Mouse (Mus musculus) stomach, embryonic 16.5 days (tissue): ENCODE data around the gene Frmd4a. TPM values are rescaled to one million over a fixed set of nuclear protein-coding genes. Genes with fewer than 3 reads are reported as not detected.

Experiments used
- ATAC-seq: fragments of 200-750 bp; cut with Nextera tagmentation; 2 replicates; pipeline ENCODE4 v1.8.0; 2017; ENCODE audit warnings: moderate number of reproducible peaks, moderate TSS enrichment; ENCODE audit not compliant: insufficient read depth, low FRiP score
- H3K27ac ChIP-seq: fragments of 300-500 bp; sonication (generic); 2 replicates; pipeline ENCODE4 v1.5.1; 2014; ENCODE audit warnings: low read length
- H3K27me3 ChIP-seq: fragments of 300-500 bp; sonication (generic); 2 replicates; pipeline ENCODE4 v1.6.1; 2014; ENCODE audit warnings: low read length, control low read depth, mixed read lengths; ENCODE audit not compliant: control insufficient read depth, insufficient read depth
- H3K36me3 ChIP-seq: fragments of 300-500 bp; sonication (generic); 2 replicates; pipeline ENCODE4 v1.6.1; 2014; ENCODE audit warnings: low read length; ENCODE audit not compliant: control insufficient read depth, insufficient read depth
- H3K4me1 ChIP-seq: fragments of 300-500 bp; sonication (generic); 2 replicates; pipeline ENCODE4 v1.6.1; 2014; ENCODE audit warnings: low read length, control low read depth, mixed read lengths; ENCODE audit not compliant: control insufficient read depth, insufficient read depth
- H3K4me2 ChIP-seq: fragments of 300-500 bp; sonication (generic); 2 replicates; pipeline ENCODE4 v1.6.1; 2014; ENCODE audit warnings: low read depth, low read length, mixed read lengths
- H3K4me3 ChIP-seq: fragments of 300-500 bp; sonication (generic); replicated peaks from 2 replicates; pipeline ENCODE4 v1.5.1; 2014; ENCODE audit warnings: mild to moderate bottlenecking, low read length
- H3K9ac ChIP-seq: fragments of 300-500 bp; sonication (generic); 2 replicates; pipeline ENCODE4 v1.6.1; 2014; ENCODE audit warnings: low read length
- H3K9me3 ChIP-seq: fragments of 300-500 bp; sonication (generic); replicated peaks from 2 replicates; pipeline ENCODE4 v1.6.1; 2016; ENCODE audit warnings: low read length, control low read depth; ENCODE audit not compliant: control insufficient read depth
- WGBS: fragments of 180-500 bp; shearing (Covaris S2); extraction: QIAGEN DNeasy Blood & Tissue Kit; methylation state at CpG from one replicate; pipeline ENCODE4 v1.1.7; 2014; 5-methylcytosine and 5-hydroxymethylcytosine counted together
- polyA plus RNA-seq: library from polyadenylated mRNA; unstranded; fragments of >200 nt; fragmentation: Nextera tagmentation; extraction: Ambion mirVana; gene quantifications from 2 replicates; pipeline ENCODE4 v1.2.1, GENCODE M21; 2015

Gene Frmd4a
- polyA plus RNA-seq, 1 experiment from 2014 or later: 19.6 TPM

DNA sequence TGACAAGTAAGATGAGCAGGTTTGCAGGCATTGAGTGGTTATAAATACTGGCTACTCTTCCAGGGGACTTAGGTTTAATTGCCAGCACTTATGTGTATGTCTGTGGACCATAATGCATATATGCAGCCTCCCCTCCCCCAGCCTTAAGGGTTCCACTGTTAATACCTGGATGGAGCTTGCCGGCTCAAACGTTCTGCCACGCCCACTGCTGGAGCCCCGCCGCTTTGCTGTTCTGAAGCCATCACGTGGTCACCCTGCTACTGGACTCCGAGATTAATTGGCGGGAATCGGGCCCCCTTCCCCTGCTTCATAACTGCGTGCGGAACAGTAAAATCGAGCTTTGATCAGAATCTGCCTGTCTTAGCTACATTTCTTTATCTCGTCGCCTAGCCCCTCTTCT, 495.1 kb downstream of the Frmd4a start:
- ATAC-seq: no peak
- Histone ChIP-seq H3K4me2 (no peak overlapping the region), H3K4me3 (no peak overlapping the region), H3K27me3 (no peaks in the 10 kb centered on the region), H3K27ac (no peak overlapping the region), H3K4me1 (peaks cover 37% of the 10 kb centered on the region), H3K9ac (no peak overlapping the region), H3K9me3 (no peaks in the 10 kb centered on the region), H3K36me3 (no peaks in the 10 kb centered on the region)
- 51% methylated on average over 14 of the region's 14 CpGs for WGBS

DNA sequence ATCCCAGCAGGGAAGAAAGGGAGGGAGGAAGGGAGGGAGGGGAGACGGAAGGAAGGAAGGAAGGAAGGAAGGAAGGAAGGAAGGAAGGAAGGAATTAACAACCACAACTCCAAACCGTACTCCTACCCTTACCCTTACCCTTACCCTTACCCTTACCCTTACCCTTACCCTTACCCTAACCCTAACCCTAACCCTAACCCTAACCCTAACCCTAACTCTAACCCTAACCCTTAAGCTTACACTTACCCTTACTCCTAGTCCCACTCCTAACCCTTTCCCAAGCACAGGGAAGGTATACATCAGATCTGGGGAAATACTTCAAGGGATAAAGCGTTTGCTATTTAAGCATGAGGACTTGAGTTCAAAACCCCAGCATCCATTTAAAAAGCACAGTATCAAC, 498.4 kb downstream of the Frmd4a start:
- H3K4me2 ChIP-seq: no peak overlapping the region
- no peak for ATAC-seq
- WGBS: 80% methylated on average over 3 of the region's 3 CpGs
- H3K27ac ChIP-seq: peak overlapping the region; percentile 28; the same call in 1 of the 2 replicates
- peaks cover 14% of the 10 kb centered on the region for H3K4me1 ChIP-seq
- H3K36me3 ChIP-seq: no peaks in the 10 kb centered on the region
- H3K9ac ChIP-seq: no peak overlapping the region
- H3K9me3 ChIP-seq: no peaks in the 10 kb centered on the region
- no peak overlapping the region for H3K4me3 ChIP-seq
- no peaks in the 10 kb centered on the region for H3K27me3 ChIP-seq

- H3K27ac ChIP-seq: peak overlapping the region; percentile 78
- H3K4me2 ChIP-seq: peak overlapping the region; percentile 40
- peaks cover 14% of the 10 kb centered on the region for H3K4me1 ChIP-seq
- H3K27me3 ChIP-seq: no peaks in the 10 kb centered on the region
- H3K36me3 ChIP-seq: no peaks in the 10 kb centered on the region
- peak; percentile 50; the same call in 1 of the 2 replicates for ATAC-seq
- peak overlapping the region; percentile 36; the same call in 1 of the 2 replicates for H3K9ac ChIP-seq
- H3K4me3 ChIP-seq: 0 out of 2 replicates have a peak overlapping the region, but pooled peaks have one; percentile 4
- WGBS: 22% methylated on average over 7 of the region's 7 CpGs
- no peaks in the 10 kb centered on the region for H3K9me3 ChIP-seq
Measured at GRCm38 (mm10) chr2:4516819-4517552, 499.5 kb downstream of the Frmd4a start.

- Histone ChIP-seq H3K36me3 (no peaks in the 10 kb centered on the region), H3K4me2 (peak overlapping the region; percentile 40), H3K27ac (peak overlapping the region; percentile 78), H3K27me3 (no peaks in the 10 kb centered on the region), H3K4me3 (0 out of 2 replicates have a peak overlapping the region, but pooled peaks have one; percentile 4), H3K9me3 (no peaks in the 10 kb centered on the region), H3K9ac (peak overlapping the region; percentile 36; the same call in 1 of the 2 replicates), H3K4me1 (peaks cover 14% of the 10 kb centered on the region)
- peak; percentile 83 for ATAC-seq
- WGBS: 12% methylated on average over 7 of the region's 7 CpGs
Measured at GRCm38 (mm10) chr2:4517553-4518125, 500.1 kb downstream of the Frmd4a start.

GRCm38 (mm10) chr2:4518549-4518948, 501.0 kb downstream of the Frmd4a start:
- Histone ChIP-seq H3K4me1 (peaks cover 14% of the 10 kb centered on the region), H3K9me3 (no peaks in the 10 kb centered on the region), H3K27ac (no peak overlapping the region), H3K9ac (no peak overlapping the region), H3K27me3 (no peaks in the 10 kb centered on the region), H3K4me3 (no peak overlapping the region), H3K36me3 (no peaks in the 10 kb centered on the region), H3K4me2 (no peak overlapping the region)
- ATAC-seq: no peak

GRCm38 (mm10) chr2:4522769-4523487, 505.4 kb downstream of the Frmd4a start:
- peaks cover 2% of the 10 kb centered on the region for H3K4me1 ChIP-seq
- H3K4me3 ChIP-seq: no peak overlapping the region
- 67% methylated on average over 1 of the region's 1 CpGs for WGBS
- no peak overlapping the region for H3K4me2 ChIP-seq
- H3K9me3 ChIP-seq: no peaks in the 10 kb centered on the region
- H3K36me3 ChIP-seq: no peaks in the 10 kb centered on the region
- no peak for ATAC-seq
- H3K27me3 ChIP-seq: no peaks in the 10 kb centered on the region
- no peak overlapping the region for H3K9ac ChIP-seq
- H3K27ac ChIP-seq: no peak overlapping the region

DNA sequence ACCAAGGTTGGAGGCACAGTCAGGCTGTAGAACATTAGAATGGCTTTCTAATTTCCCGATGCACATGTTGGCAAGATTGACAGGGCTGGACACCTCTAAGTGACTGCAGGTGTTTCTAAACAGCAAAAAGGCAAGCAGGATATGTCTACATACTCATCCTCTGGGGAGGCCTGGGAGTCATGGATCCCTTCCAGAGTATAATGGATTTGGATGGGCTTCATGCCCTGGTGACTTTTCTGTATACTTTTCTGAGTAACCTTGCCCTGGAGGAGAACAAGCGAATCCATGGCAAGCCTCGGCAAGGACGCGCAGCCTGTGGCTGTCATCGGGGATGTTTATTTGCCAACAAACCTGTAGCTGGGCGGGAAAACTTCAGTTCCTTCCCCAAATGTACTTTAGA, 509.6 kb downstream of the Frmd4a start:
- no peak for ATAC-seq
- Histone ChIP-seq H3K4me3 (no peak overlapping the region), H3K9ac (no peak overlapping the region), H3K36me3 (no peaks in the 10 kb centered on the region), H3K27ac (no peak overlapping the region), H3K9me3 (no peaks in the 10 kb centered on the region), H3K4me1 (no peaks in the 10 kb centered on the region), H3K27me3 (no peaks in the 10 kb centered on the region), H3K4me2 (no peak overlapping the region)
- 85% methylated on average over 7 of the region's 7 CpGs for WGBS

- H3K9ac ChIP-seq: no peak overlapping the region
- H3K4me3 ChIP-seq: no peak overlapping the region
- H3K4me2 ChIP-seq: no peak overlapping the region
- no peaks in the 10 kb centered on the region for H3K9me3 ChIP-seq
- no peak overlapping the region for H3K27ac ChIP-seq
- no peaks in the 10 kb centered on the region for H3K27me3 ChIP-seq
- H3K36me3 ChIP-seq: no peaks in the 10 kb centered on the region
- ATAC-seq: peak; percentile 44
- WGBS: 75% methylated on average over 9 of the region's 9 CpGs
- no peaks in the 10 kb centered on the region for H3K4me1 ChIP-seq
Measured at GRCm38 (mm10) chr2:4529254-4529729, 511.8 kb downstream of the Frmd4a start.
